Comparison of ENCODE assay signal across 8 mouse cellular contexts in genomic region chr10:60756992-60757391, GRCm38 (mm10). TPM values are rescaled to one million over a fixed set of nuclear protein-coding genes. Genes with fewer than 3 reads are reported as not detected.
DNase-seq lines count a peak whose midpoint lies in the region; ATAC-seq lines count a peak whose summit lies in the region.
"Had no signal": no experiment of that assay in that cellular context is flagged by ENCODE, and none has a peak within 500 bp of the region (broad histone marks: within the 10 kb centered on the region; RNA-seq: fewer than 3 reads in every experiment).

No protein-coding gene starts in this region.

- WGBS in liver, embryonic 13.5 days (ENCODE audit: insufficient replicate concordance) = 6% methylated on average over 7 of the region's 7 CpGs

- DNase-seq in layer of hippocampus, adult 11-12 months (ENCODE audit: low spot score) = peak; percentile 76
- no peak for DNase-seq in layer of hippocampus, adult 9-11 months
- peak; percentile 83 for DNase-seq in MN1 (ENCODE audit: low spot score)
- peak; percentile 63 for DNase-seq in cerebellum, adult 8-10 months
- DNase-seq in heart, postnatal 36 days = peak; percentile 69 to 74
- peak; percentile 32 for DNase-seq in liver, embryonic 13.5 days
- DNase-seq in right cerebral cortex, postnatal 10 days (ENCODE audit: low spot score in 2 of 2) = peak; percentile 69 to 80

- no peaks in the 10 kb centered on the region for H3K27me3 ChIP-seq in liver, embryonic 13.5 days

- H3K4me1 ChIP-seq in liver, embryonic 13.5 days (replicated peaks) = peaks cover 12% of the 10 kb centered on the region

- ATAC-seq in liver, embryonic 13.5 days (ENCODE audit: low read depth) = no peak

- H3K4me3 ChIP-seq in liver, embryonic 13.5 days (replicated peaks) = no peak overlapping the region
- H3K4me3 ChIP-seq: myocyte had no signal

- H3K9ac ChIP-seq in liver, embryonic 13.5 days = no peak overlapping the region

- intact Hi-C loops in heart, postnatal 36 days (cut with DNase I) = loop anchor here (1.0 to 5.0 kb wide), 4 partner anchors 226 to 410 kb away; partner anchors contain the start of gene Vsir

- H3K36me3 ChIP-seq in liver, embryonic 13.5 days = no peaks in the 10 kb centered on the region

- H3K9me3 ChIP-seq in liver, embryonic 13.5 days (replicated peaks) = no peaks in the 10 kb centered on the region; the same call in 1 of the 2 replicates

- no peak overlapping the region for H3K27ac ChIP-seq in liver, embryonic 13.5 days

- no peak overlapping the region for H3K4me2 ChIP-seq in liver, embryonic 13.5 days

RNA-seq across cellular contexts. Expression of gene Slc29a3, which starts 4.4 kb away (rescaled TPM):
- total RNA-seq in heart, postnatal 36 days (2021) = 1 to 10 TPM; 3.2 to 6.7 TPM
- 3.3 and 4.3 TPM in 2 replicates for polyA plus RNA-seq in liver, embryonic 13.5 days (2015; fragmentation: Nextera tagmentation; extraction: Ambion mirVana)
